Mouse (Mus musculus) midbrain, embryonic 12.5 days (tissue): ENCODE measurements around the gene Prss36. TPM values are rescaled to one million over a fixed set of nuclear protein-coding genes. Genes with fewer than 3 reads are reported as not detected.

Source experiments
- ATAC-seq: fragments of 200-750 bp; cut with Nextera tagmentation; 2 replicates; pipeline ENCODE4 v1.8.0; 2017; ENCODE audit warnings: low read depth, moderate TSS enrichment, moderate library complexity; ENCODE audit not compliant: low FRiP score
- H3K27ac ChIP-seq: fragments of 300-500 bp; sonication (generic); replicated peaks from 2 replicates; pipeline ENCODE4 v1.5.1; 2016; ENCODE audit warnings: mild to moderate bottlenecking
- H3K27me3 ChIP-seq: fragments of 300-500 bp; sonication (generic); 2 replicates; pipeline ENCODE4 v1.6.1; 2016; ENCODE audit warnings: mild to moderate bottlenecking
- H3K36me3 ChIP-seq: fragments of 300-500 bp; sonication (generic); 2 replicates; pipeline ENCODE4 v1.6.1; 2016
- H3K4me1 ChIP-seq: fragments of 300-500 bp; sonication (generic); 2 replicates; pipeline ENCODE4 v1.6.1; 2016
- H3K4me2 ChIP-seq: fragments of 300-500 bp; sonication (generic); replicated peaks from 2 replicates; pipeline ENCODE4 v1.6.1; 2016; ENCODE audit warnings: mild to moderate bottlenecking, moderate library complexity
- H3K4me3 ChIP-seq: fragments of 300-500 bp; sonication (generic); 2 replicates; pipeline ENCODE4 v1.5.1; 2016; ENCODE audit warnings: mild to moderate bottlenecking
- H3K9ac ChIP-seq: fragments of 300-500 bp; sonication (generic); replicated peaks from 2 replicates; pipeline ENCODE4 v1.6.1; 2016; ENCODE audit warnings: mild to moderate bottlenecking, moderate library complexity
- H3K9me3 ChIP-seq: fragments of 300-500 bp; sonication (generic); 2 replicates; pipeline ENCODE4 v1.6.1; 2016; ENCODE audit warnings: mild to moderate bottlenecking
- WGBS: fragments of 180-500 bp; shearing (Covaris S2); methylation state at CpG from one replicate; pipeline ENCODE4 v1.1.7; 2016; 5-methylcytosine and 5-hydroxymethylcytosine counted together
- polyA plus RNA-seq: library from polyadenylated mRNA; unstranded; fragments of >200 nt; fragmentation: Nextera tagmentation; extraction: Ambion mirVana; gene quantifications from 2 replicates; pipeline ENCODE4 v1.2.1, GENCODE M21; 2016

The Prss36 gene
- polyA plus RNA-seq, 1 experiment from 2014 or later = 10.4 TPM

GRCm38 (mm10) chr7:127921516-127921915 lies 25.0 kb downstream of the Prss36 start:
- WGBS = 69% methylated on average over 8 of the region's 8 CpGs
- Histone ChIP-seq H3K27me3 (no peaks in the 10 kb centered on the region), H3K9me3 (no peaks in the 10 kb centered on the region), H3K27ac (no peak overlapping the region), H3K4me1 (no peaks in the 10 kb centered on the region), H3K4me3 (no peak overlapping the region), H3K36me3 (peaks cover 60% of the 10 kb centered on the region), H3K9ac (no peak overlapping the region), H3K4me2 (no peak overlapping the region)
- ATAC-seq = no peak

- WGBS = 77% methylated on average over 7 of the region's 7 CpGs
- Histone ChIP-seq H3K9me3 (no peaks in the 10 kb centered on the region), H3K9ac (no peak overlapping the region), H3K27me3 (no peaks in the 10 kb centered on the region), H3K4me2 (no peak overlapping the region), H3K36me3 (peaks cover 56% of the 10 kb centered on the region), H3K4me3 (no peak overlapping the region), H3K4me1 (no peaks in the 10 kb centered on the region), H3K27ac (no peak overlapping the region)
- no peak for ATAC-seq
Measured at GRCm38 (mm10) chr7:127919290-127919689, 27.2 kb downstream of the Prss36 start.

GRCm38 (mm10) chr7:127918203-127918602 lies 28.3 kb downstream of the Prss36 start:
- Histone ChIP-seq H3K4me2 (no peak overlapping the region), H3K36me3 (peaks cover 48% of the 10 kb centered on the region), H3K4me3 (no peak overlapping the region), H3K27me3 (no peaks in the 10 kb centered on the region), H3K4me1 (peaks cover under 1% of the 10 kb centered on the region; the same call in 1 of the 2 replicates), H3K27ac (no peak overlapping the region), H3K9ac (no peak overlapping the region), H3K9me3 (no peaks in the 10 kb centered on the region)
- WGBS = 58% methylated on average over 3 of the region's 3 CpGs
- no peak for ATAC-seq

- WGBS = 93% methylated on average over 12 of the region's 12 CpGs
Measured at GRCm38 (mm10) chr7:127915293-127915692, 31.2 kb downstream of the Prss36 start.

GRCm38 (mm10) chr7:127912938-127913337 lies 33.6 kb downstream of the Prss36 start:
- H3K27ac ChIP-seq = no peak overlapping the region
- H3K9ac ChIP-seq = peak overlapping the region; percentile 85
- no peaks in the 10 kb centered on the region for H3K27me3 ChIP-seq
- peaks cover 12% of the 10 kb centered on the region for H3K4me1 ChIP-seq
- H3K36me3 ChIP-seq = peaks cover 43% of the 10 kb centered on the region
- H3K4me3 ChIP-seq = peak overlapping the region; percentile 99
- WGBS = 31% methylated on average over 4 of the region's 4 CpGs
- peak overlapping the region; percentile 78 for H3K4me2 ChIP-seq
- no peaks in the 10 kb centered on the region for H3K9me3 ChIP-seq
- ATAC-seq = no peak

More at GRCm38 (mm10) chr7:127915293-127915692, 31.2 kb downstream of the Prss36 start:
- Histone ChIP-seq H3K36me3 (peaks cover 29% of the 10 kb centered on the region), H3K9me3 (no peaks in the 10 kb centered on the region), H3K27ac (no peak overlapping the region), H3K9ac (no peak overlapping the region), H3K27me3 (no peaks in the 10 kb centered on the region), H3K4me1 (peaks cover 12% of the 10 kb centered on the region), H3K4me2 (no peak overlapping the region), H3K4me3 (no peak overlapping the region)
- ATAC-seq = no peak

- peak within 1 kb of the TSS; percentile 78 for H3K4me2 ChIP-seq
- peak within 1 kb of the TSS; percentile 76 for H3K27ac ChIP-seq
- peak within 1 kb of the TSS; percentile 99 for H3K4me3 ChIP-seq
- 1% methylated on average over 40 of the region's 40 CpGs for WGBS
- H3K27me3 ChIP-seq = no peaks in the 10 kb centered on the region
- H3K4me1 ChIP-seq = peaks cover 12% of the 10 kb centered on the region
- H3K9me3 ChIP-seq = no peaks in the 10 kb centered on the region
- peak within 1 kb of the TSS; percentile 85 for H3K9ac ChIP-seq
- ATAC-seq = peak; percentile 95
- H3K36me3 ChIP-seq = peaks cover 45% of the 10 kb centered on the region
Measured at GRCm38 (mm10) chr7:127912190-127912871, 34.2 kb downstream of the Prss36 start, which contains the start of gene Kat8. Gene Kat8, plus strand, starts transcription at chr7:127912516.

GRCm38 (mm10) chr7:127908656-127909055 lies 37.9 kb downstream of the Prss36 start:
- peaks cover 25% of the 10 kb centered on the region for H3K4me1 ChIP-seq
- no peak for ATAC-seq
- 92% methylated on average over 4 of the region's 4 CpGs for WGBS
- H3K4me3 ChIP-seq = no peak overlapping the region
- peaks cover 41% of the 10 kb centered on the region for H3K36me3 ChIP-seq
- no peaks in the 10 kb centered on the region for H3K9me3 ChIP-seq
- no peak overlapping the region for H3K9ac ChIP-seq
- H3K27ac ChIP-seq = no peak overlapping the region
- H3K4me2 ChIP-seq = no peak overlapping the region
- H3K27me3 ChIP-seq = no peaks in the 10 kb centered on the region

- ATAC-seq = no peak
- Histone ChIP-seq H3K9me3 (no peaks in the 10 kb centered on the region), H3K4me3 (no peak overlapping the region), H3K36me3 (peaks cover 41% of the 10 kb centered on the region), H3K27me3 (no peaks in the 10 kb centered on the region), H3K4me2 (no peak overlapping the region), H3K4me1 (peaks cover 21% of the 10 kb centered on the region), H3K27ac (no peak overlapping the region), H3K9ac (no peak overlapping the region)
- WGBS = 95% methylated on average over 12 of the region's 12 CpGs
Measured at GRCm38 (mm10) chr7:127907939-127908338, 38.6 kb downstream of the Prss36 start.

- Histone ChIP-seq H3K4me2 (peak within 1 kb of the TSS; percentile 82), H3K9me3 (no peaks in the 10 kb centered on the region), H3K4me1 (peaks cover 13% of the 10 kb centered on the region), H3K36me3 (peaks cover 40% of the 10 kb centered on the region), H3K9ac (peak within 1 kb of the TSS; percentile 77), H3K4me3 (peak within 1 kb of the TSS; percentile 75), H3K27me3 (no peaks in the 10 kb centered on the region), H3K27ac (peak within 1 kb of the TSS; percentile 75)
- ATAC-seq = peak; percentile 92
- 10% methylated on average over 38 of the region's 38 CpGs for WGBS
Measured at GRCm38 (mm10) chr7:127903971-127904796, 42.3 kb downstream of the Prss36 start, which contains the start of gene Bckdk. Gene Bckdk, plus strand, starts transcription at chr7:127904082.

GRCm38 (mm10) chr7:127901772-127902171 lies 44.8 kb downstream of the Prss36 start:
- no peak for ATAC-seq
- Histone ChIP-seq H3K27ac (no peak overlapping the region), H3K36me3 (peaks cover 16% of the 10 kb centered on the region), H3K4me1 (peaks cover 13% of the 10 kb centered on the region), H3K4me3 (no peak overlapping the region), H3K9me3 (no peaks in the 10 kb centered on the region), H3K4me2 (no peak overlapping the region), H3K27me3 (no peaks in the 10 kb centered on the region), H3K9ac (no peak overlapping the region)
- 76% methylated on average over 2 of the region's 2 CpGs for WGBS

GRCm38 (mm10) chr7:127899997-127900396 lies 46.5 kb downstream of the Prss36 start:
- H3K36me3 ChIP-seq = no peaks in the 10 kb centered on the region
- no peak overlapping the region for H3K4me2 ChIP-seq
- H3K9me3 ChIP-seq = no peaks in the 10 kb centered on the region
- no peaks in the 10 kb centered on the region for H3K27me3 ChIP-seq
- no peak overlapping the region for H3K4me3 ChIP-seq
- no peak overlapping the region for H3K9ac ChIP-seq
- WGBS = 48% methylated on average over 7 of the region's 7 CpGs
- no peak for ATAC-seq
- peaks cover 11% of the 10 kb centered on the region for H3K4me1 ChIP-seq
- no peak overlapping the region for H3K27ac ChIP-seq
